Comparison of ENCODE assay signal across 12 mouse cellular contexts in the genomic region with DNA sequence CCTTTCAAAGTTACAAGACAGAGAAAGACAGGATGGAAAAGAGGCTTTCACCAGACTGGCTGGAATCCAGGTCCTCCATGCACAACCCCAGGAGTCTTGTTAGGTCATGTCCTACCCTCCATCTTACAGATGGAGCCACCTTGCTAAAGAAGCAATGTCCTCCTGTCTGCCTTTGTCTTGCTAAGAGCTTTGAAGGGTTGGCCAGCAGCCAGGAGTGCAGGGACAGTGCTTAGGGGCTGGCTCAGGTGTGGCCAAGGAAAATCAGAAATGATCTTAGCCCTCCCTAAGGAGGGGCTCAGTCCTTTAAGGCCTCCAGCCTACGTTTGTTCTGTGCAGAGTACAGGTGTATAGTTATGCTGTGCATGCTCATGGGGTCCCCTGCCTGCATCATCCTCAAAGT.
"Had no signal": no experiment of that assay in that cellular context is flagged by ENCODE, and none has a peak within 500 bp of the region (broad histone marks: within the 10 kb centered on the region; RNA-seq: fewer than 3 reads in every experiment).

No protein-coding gene starts in this region.

- DNase-seq: lung, embryonic 14.5 days; lung, postnatal 10 days; lung, postnatal 4 days; midbrain, embryonic 14.5 days; retina, postnatal 1 day; right cerebral cortex, adult 18-20 months; right cerebral cortex, postnatal 25 days; right cerebral cortex, postnatal 4 days; spleen, adult 18-20 months; thymus, adult 18-20 months; thymus, postnatal 14 days; thymus, postnatal 36 days had no signal
